Mouse (Mus musculus): ENCODE measurements around the gene Hist1h2br. TPM values are rescaled to one million over a fixed set of nuclear protein-coding genes. Genes with fewer than 3 reads are reported as not detected.
"Not testable (repeated sequence)": the region's sequence is repeated elsewhere in the genome, so short reads cannot be mapped to it uniquely, and the experiment has no call there.

The Hist1h2br gene
- polyA plus RNA-seq, 1 experiment = 30.6 TPM

- Histone ChIP-seq H3K36me3 (ENCODE audit: control insufficient read depth, insufficient read depth, low read length) (no peaks in the 10 kb centered on the region), H3K4me1 (ENCODE audit: control insufficient read depth, insufficient read depth, low read length) (no peaks in the 10 kb centered on the region; the same call in 1 of the 2 replicates), H3K27ac (ENCODE audit: control insufficient read depth, insufficient read depth, low read depth, low read length) (no peak overlapping the region), H3K4me3 (ENCODE audit: control insufficient read depth, low read depth, low read length) (no peak overlapping the region), H3K27me3 (ENCODE audit: control insufficient read depth, insufficient read depth, low read length) (no peaks in the 10 kb centered on the region)
- TF ChIP-seq CTCF (IDR thresholded peaks at IDR 0.05; ENCODE audit: control insufficient read depth, insufficient read depth, insufficient replicate concordance, low read depth, low read length) = no peak
- TF ChIP-seq POLR2A (IDR thresholded peaks at IDR 0.05; ENCODE audit: control insufficient read depth, low read depth, low read length) = no peak
Measured at GRCm38 (mm10) chr13:21852215-21852945, 18.8 kb downstream of the Hist1h2br start.

DNA sequence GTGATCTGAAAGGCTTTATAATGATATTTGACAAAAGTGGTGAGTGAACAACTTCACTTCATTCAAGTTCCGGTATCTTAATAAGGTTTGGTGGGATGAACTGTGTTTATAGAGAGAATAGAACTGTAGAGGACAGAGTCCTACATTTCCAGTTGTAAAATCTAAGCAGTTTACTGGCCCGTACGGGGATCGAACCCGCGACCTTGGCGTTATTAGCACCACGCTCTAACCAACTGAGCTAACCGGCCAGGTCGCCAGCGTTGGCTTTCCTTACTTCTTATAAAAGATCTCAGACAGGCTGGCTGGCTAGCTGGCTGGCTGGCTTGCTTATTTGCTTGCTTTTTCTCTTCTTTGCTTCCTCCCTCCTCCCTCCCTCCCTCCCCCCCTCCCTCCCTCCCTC, 21.6 kb downstream of the Hist1h2br start:
- no peak for TF ChIP-seq CTCF (IDR thresholded peaks at IDR 0.05; ENCODE audit: control insufficient read depth, insufficient read depth, insufficient replicate concordance, low read depth, low read length)
- TF ChIP-seq POLR2A (IDR thresholded peaks at IDR 0.05; ENCODE audit: control insufficient read depth, low read depth, low read length) = no peak
- H3K27me3 ChIP-seq (ENCODE audit: control insufficient read depth, insufficient read depth, low read length) = no peaks in the 10 kb centered on the region
- no peak overlapping the region for H3K4me3 ChIP-seq (ENCODE audit: control insufficient read depth, low read depth, low read length)
- H3K36me3 ChIP-seq (ENCODE audit: control insufficient read depth, insufficient read depth, low read length) = no peaks in the 10 kb centered on the region
- H3K27ac ChIP-seq (ENCODE audit: control insufficient read depth, insufficient read depth, low read depth, low read length) = no peak overlapping the region
- no peaks in the 10 kb centered on the region; the same call in 1 of the 2 replicates for H3K4me1 ChIP-seq (ENCODE audit: control insufficient read depth, insufficient read depth, low read length)

GRCm38 (mm10) chr13:21855698-21856162, 22.2 kb downstream of the Hist1h2br start:
- H3K4me1 ChIP-seq (ENCODE audit: control insufficient read depth, insufficient read depth, low read length) = no peaks in the 10 kb centered on the region; the same call in 1 of the 2 replicates
- no peaks in the 10 kb centered on the region for H3K36me3 ChIP-seq (ENCODE audit: control insufficient read depth, insufficient read depth, low read length)
- peak overlapping the region; percentile 70 for H3K4me3 ChIP-seq (ENCODE audit: control insufficient read depth, low read depth, low read length)
- H3K27me3 ChIP-seq (ENCODE audit: control insufficient read depth, insufficient read depth, low read length) = no peaks in the 10 kb centered on the region
- no peak overlapping the region for H3K27ac ChIP-seq (ENCODE audit: control insufficient read depth, insufficient read depth, low read depth, low read length)
- TF ChIP-seq CTCF (IDR thresholded peaks at IDR 0.05; ENCODE audit: control insufficient read depth, insufficient read depth, insufficient replicate concordance, low read depth, low read length) (no peak), POLR2A (IDR thresholded peaks at IDR 0.05; ENCODE audit: control insufficient read depth, low read depth, low read length) (no peak)

GRCm38 (mm10) chr13:21861608-21862007, 28.1 kb downstream of the Hist1h2br start:
- H3K4me3 ChIP-seq (ENCODE audit: control insufficient read depth, low read depth, low read length) = no peak overlapping the region; the same call in 1 of the 2 replicates
- no peaks in the 10 kb centered on the region for H3K36me3 ChIP-seq (ENCODE audit: control insufficient read depth, insufficient read depth, low read length)
- no peaks in the 10 kb centered on the region for H3K27me3 ChIP-seq (ENCODE audit: control insufficient read depth, insufficient read depth, low read length)
- TF ChIP-seq POLR2A (IDR thresholded peaks at IDR 0.05; ENCODE audit: control insufficient read depth, low read depth, low read length) (peak; percentile 80; the same call in 1 of the 2 replicates), CTCF (IDR thresholded peaks at IDR 0.05; ENCODE audit: control insufficient read depth, insufficient read depth, insufficient replicate concordance, low read depth, low read length) (no peak)
- no peak overlapping the region for H3K27ac ChIP-seq (ENCODE audit: control insufficient read depth, insufficient read depth, low read depth, low read length)
- H3K4me1 ChIP-seq (ENCODE audit: control insufficient read depth, insufficient read depth, low read length) = no peaks in the 10 kb centered on the region; the same call in none of the 2 replicates

GRCm38 (mm10) chr13:21865503-21865902, 32.0 kb downstream of the Hist1h2br start:
- not testable (repeated sequence) for H3K4me1 ChIP-seq (ENCODE audit: control insufficient read depth, insufficient read depth, low read length); H3K4me3 ChIP-seq (ENCODE audit: control insufficient read depth, low read depth, low read length); H3K36me3 ChIP-seq (ENCODE audit: control insufficient read depth, insufficient read depth, low read length); H3K27ac ChIP-seq (ENCODE audit: control insufficient read depth, insufficient read depth, low read depth, low read length); H3K27me3 ChIP-seq (ENCODE audit: control insufficient read depth, insufficient read depth, low read length)

DNA sequence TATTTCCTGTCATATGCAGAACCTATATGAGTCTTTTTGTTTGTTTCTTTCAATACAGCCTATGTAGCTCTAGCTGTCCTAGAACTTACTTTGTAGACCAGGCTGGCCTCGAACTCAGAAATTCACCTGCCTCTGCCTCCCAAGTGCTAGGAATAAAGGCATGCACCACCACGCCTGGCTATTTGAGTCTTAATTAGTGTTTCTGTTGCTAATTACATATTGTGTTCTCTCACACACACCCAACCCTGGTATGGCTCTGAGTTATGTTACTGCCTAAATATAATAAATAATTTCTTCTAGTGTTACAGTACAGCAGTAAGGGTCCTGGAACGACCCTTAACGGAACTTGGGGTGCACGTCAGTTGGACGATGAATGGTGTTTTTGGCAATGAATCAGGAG, 47.2 kb downstream of the Hist1h2br start:
- Histone ChIP-seq H3K27me3 (ENCODE audit: control insufficient read depth, insufficient read depth, low read length) (no peaks in the 10 kb centered on the region), H3K4me3 (ENCODE audit: control insufficient read depth, low read depth, low read length) (no peak overlapping the region), H3K4me1 (ENCODE audit: control insufficient read depth, insufficient read depth, low read length) (no peaks in the 10 kb centered on the region; the same call in 1 of the 2 replicates), H3K36me3 (ENCODE audit: control insufficient read depth, insufficient read depth, low read length) (no peaks in the 10 kb centered on the region), H3K27ac (ENCODE audit: control insufficient read depth, insufficient read depth, low read depth, low read length) (no peak overlapping the region)
- no peak for TF ChIP-seq POLR2A (IDR thresholded peaks at IDR 0.05; ENCODE audit: control insufficient read depth, low read depth, low read length)
- TF ChIP-seq CTCF (IDR thresholded peaks at IDR 0.05; ENCODE audit: control insufficient read depth, insufficient read depth, insufficient replicate concordance, low read depth, low read length) = no peak

- H3K27me3 ChIP-seq (ENCODE audit: control insufficient read depth, insufficient read depth, low read length) = no peaks in the 10 kb centered on the region
- no peaks in the 10 kb centered on the region; the same call in 1 of the 2 replicates for H3K4me1 ChIP-seq (ENCODE audit: control insufficient read depth, insufficient read depth, low read length)
- H3K4me3 ChIP-seq (ENCODE audit: control insufficient read depth, low read depth, low read length) = no peak overlapping the region
- no peak overlapping the region for H3K27ac ChIP-seq (ENCODE audit: control insufficient read depth, insufficient read depth, low read depth, low read length)
- no peaks in the 10 kb centered on the region for H3K36me3 ChIP-seq (ENCODE audit: control insufficient read depth, insufficient read depth, low read length)
- no peak for TF ChIP-seq POLR2A (IDR thresholded peaks at IDR 0.05; ENCODE audit: control insufficient read depth, low read depth, low read length)
- TF ChIP-seq CTCF (IDR thresholded peaks at IDR 0.05; ENCODE audit: control insufficient read depth, insufficient read depth, insufficient replicate concordance, low read depth, low read length) = no peak
Measured at GRCm38 (mm10) chr13:21881878-21882669, 48.5 kb downstream of the Hist1h2br start.

All from testis, adult 2 months (tissue).